Mouse (Mus musculus): ENCODE data around the gene Pcsk5.
"Not testable (repeated sequence)": the region's sequence is repeated elsewhere in the genome, so short reads cannot be mapped to it uniquely, and the experiment has no call there.

Gene Pcsk5

DNA sequence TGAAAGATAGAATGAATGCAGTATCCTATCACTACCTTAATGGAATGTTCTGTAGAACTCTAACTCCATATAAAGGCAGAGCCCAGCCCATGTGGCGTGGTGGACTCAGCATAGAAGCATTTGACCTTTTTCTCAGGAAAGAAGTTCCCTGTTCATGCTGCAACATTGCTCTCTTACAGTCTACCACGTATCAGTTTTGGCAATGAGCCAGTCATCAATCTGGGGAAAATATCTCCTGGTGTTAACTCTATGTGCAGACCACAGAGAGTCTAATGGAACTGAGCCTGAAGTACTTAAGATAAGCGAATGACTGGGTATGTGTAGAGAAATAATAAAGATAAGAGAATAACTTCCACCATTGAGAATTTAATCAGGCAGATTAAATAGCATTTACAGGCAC, 270.2 kb downstream of the Pcsk5 start:
- DNase-seq: no peak

DNA sequence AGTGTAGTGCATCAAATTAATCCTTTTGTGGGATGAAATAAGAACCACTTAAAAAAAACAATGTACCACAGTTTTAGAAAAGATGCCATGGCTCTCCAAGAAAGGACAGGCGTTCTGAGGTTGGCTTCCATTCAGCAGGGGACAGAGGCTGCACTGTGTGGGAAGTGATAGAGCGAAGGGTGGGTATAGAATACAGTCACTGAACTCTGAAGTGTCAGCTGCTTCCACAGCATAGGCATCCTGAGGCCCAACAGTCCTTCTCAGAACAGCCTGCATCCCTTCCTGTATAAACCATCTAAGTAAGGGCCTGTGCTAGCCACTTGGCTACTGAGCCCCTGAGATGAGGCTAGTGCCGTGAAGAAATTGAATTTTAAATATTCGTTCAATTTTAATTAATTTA, 271.3 kb downstream of the Pcsk5 start:
- no peak for DNase-seq

DNA sequence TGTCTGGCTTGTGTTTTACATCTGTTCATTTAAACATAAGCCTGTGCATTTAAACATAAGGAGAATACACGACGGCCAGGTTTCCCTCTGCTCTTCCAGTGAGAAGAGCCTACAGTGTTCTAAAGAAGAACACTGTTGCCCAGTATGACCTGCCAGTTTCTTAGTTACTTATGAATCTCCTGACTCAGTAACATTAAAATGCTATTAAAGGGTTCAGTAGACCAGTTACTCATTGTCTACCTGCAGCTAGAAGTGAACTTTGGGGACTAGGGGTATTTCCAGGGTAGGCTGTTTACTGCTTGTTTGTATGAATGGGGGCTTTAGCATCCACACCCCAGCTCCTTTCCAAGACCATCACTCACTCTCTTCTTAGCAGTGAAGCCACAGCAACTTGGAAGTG, 278.7 kb downstream of the Pcsk5 start:
- DNase-seq: no peak

DNA sequence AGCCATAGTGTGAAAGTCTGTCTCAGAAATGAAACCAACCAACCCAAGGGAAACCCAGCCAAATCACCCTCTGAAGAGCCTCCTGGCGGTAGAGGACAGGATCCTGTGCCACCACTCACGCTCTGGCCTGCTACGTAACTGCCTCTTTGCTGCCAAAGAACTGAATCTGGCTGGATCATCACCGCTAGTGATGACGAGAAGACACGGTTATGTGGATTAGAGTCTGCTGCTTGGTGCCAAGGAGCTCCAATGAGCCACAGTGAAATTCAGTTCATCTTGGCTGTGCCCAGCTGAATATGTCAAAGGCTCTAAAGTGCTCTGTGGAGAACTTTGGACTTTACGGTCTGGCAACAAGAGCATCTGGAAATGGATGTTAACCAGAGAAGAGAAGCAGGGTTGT, 282.3 kb downstream of the Pcsk5 start:
- peak; percentile 45 to 50 for DNase-seq

DNA sequence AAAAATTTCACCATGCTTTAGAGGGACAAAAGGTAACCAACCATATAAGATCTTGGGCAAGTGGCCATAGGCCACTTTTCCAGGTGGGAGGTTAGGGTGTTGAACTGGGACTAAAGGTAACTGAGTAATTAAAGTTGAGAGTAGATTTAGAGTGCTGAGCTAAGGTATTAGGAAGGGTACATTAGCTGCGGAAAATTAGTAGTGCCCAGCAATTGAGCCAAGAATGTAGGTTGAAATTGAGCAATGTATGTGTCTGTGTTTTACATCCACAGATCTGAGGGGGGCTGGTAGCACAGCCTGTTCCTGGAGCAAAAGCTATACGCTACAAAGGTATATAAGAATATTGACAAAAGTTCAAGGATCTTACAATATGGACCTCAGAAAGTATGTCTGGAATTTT, 282.9 kb downstream of the Pcsk5 start:
- no peak for DNase-seq

DNA sequence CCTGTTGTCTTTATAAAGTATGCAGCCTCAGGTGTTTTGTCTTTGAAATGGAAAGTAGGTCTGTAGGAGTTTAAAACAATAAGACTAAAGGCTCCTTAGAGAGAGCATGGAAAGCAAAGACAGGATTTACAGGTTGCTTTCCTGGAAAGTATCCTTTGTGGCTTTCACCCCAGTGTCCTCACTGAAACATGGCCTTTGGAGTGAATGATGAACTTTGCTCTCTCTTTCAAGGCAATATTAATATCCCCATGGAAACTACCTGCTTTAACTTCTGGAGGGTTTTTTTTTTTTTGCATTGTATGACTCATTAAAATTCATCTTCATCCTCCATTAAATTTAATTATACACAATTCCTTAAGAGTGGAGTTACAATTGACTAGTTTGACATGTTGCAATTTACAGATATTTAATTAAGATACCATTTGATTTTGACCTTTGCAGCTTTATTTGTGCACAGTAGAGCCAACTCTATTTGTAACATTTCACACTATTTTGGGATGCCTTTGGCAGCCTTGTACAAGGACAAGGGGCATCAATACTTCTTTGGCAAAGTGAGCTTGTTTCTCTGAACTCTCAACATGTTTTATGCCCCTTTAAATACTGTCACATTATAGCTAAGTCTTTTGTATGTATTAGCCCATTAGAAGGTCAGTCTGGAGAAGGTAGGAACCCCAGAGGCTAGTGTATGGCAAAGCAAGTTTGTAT, 283.9 kb downstream of the Pcsk5 start:
- no peak for DNase-seq

DNA sequence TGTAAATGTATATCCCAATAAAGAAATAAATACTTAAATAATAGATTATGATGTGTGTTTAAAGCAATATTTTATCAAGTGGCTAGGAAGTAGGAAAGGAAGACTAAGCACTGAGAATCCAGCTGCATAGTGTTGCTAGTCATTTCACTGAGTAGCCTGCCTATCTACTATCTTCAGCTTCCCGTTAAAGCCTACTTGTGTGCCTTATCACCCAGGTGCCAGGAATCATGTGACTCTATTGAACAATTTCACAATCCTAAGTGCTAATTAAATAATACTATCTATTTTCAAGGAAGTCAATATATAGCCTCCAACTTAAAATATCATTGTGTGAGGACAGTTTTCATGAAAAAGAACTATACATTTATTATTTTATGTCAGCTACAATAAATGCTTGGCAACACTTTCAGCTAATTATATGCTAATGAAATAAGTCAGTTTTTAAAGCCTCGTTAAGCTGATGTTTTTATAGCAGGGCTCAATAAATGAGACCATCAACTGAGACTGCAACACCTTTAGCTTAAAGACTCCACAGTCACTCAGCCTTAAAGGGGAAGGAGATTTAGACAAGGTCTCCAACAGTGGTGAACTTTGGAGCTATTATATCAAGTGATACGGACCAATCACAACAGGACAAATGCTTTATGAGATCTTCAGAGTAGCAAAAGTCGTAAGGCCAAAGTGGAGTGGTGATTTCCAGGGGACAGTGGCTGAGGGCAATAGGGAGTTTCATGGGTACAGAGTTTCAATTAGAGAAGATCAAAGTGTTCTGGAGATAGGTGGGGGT, 308.5 kb downstream of the Pcsk5 start:
- DNase-seq: no peak

DNA sequence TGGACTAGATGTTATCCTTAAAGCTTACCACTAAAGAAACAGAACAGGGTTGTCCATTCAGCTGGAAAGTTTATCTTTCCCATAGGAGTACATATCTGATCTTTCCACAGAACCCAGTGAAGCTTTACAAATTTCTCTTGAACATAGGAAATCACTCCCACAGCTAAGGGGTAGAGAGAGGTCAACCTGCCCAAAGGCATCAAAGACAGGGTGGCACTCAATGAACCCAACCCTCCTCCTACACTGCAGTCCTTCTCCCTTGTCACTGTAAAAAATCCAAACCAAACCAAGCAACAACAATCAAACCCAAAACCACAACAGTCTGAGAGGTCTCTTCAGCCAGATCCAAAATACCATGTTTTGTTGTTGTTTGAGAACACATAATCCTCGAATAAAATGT, 311.9 kb downstream of the Pcsk5 start:
- no peak for DNase-seq

DNA sequence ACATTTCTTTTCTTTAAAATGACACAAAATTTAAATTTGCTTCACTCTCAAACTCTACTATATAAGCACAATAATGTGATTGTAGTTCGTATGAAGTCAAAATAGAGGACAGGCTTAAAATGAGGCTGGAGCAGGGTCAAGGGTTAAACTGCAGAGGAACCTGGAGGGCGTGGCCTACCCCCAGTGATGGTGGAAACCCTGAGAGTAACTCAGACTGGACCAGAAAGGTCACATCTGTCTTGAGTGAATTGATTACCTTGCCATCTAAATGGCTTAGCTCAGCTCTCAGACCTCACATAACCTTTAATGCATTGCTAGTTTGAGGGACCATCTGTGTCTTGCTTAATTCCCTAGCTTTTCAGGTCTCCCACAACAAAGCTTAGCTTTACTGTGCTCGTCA, 323.0 kb downstream of the Pcsk5 start:
- no peak for DNase-seq

DNA sequence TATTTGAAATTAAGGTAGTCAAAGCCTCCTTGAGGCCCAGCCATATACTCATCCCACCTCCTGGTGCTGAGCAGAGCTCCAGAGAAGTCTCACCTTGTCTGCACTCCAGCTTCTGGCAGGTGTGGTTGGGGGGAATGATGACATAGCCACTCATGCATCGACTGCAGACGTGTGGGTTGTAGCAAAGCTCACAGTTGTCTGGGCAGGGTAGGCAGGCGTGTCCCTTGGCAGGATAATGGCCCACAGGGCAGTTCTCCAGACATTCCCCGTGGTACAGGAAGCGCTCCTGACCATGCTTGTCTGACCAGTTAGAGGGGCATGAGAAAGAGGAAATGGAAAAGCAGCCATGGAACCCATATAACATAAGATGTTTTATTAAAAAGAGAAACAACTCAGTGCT, 326.1 kb downstream of the Pcsk5 start:
- peak; percentile 3 to 12 for DNase-seq

DNA sequence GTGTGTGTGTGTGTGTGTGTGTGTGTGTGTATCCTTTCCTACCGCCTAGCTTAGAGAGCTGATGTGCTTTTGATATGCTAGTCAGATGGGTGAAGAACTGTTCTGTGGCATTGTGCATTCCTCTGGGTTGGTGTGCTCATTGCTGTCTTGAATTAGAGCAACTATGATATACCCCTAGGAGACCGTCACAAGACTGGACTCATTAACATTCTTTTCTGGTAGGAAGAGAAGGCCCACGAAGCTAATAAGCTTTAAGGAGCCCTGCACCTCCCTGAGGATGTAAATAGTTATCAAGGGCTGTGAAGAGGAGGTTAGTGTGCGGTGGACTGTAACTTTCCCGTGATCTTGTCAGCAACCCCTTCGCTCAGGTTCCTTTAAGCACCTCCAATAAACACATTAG, 333.2 kb downstream of the Pcsk5 start:
- no peak for DNase-seq

DNA sequence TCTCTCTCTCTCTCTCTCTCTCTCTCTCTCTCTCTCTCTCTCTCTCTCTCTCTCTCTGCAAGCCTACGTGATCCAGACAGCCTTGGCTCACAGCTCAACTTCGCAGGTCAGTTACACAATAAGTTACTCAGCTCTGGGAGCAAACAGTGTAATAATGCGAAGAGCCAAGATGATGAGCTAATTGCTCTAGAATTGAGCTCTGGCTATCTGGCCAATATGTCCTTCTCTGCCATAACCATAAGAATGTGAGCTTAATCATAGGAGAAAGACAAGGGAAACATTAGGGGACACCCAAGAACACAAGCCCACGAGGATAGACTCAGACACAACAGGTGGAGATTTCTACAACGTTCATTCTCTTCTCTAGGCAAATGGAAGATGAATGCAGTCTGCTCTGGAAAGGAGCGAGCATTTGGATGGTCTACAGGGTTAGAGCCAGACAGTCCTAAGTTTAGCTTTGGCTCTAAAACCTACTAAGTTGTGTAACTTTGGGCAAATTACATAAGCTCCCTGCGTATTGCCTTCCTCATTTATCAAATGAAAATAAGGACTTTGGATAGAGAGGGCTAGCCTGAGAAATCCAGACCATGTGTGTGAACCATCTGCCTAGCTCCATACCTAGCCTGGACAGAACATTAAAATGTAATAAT, 338.7 kb downstream of the Pcsk5 start:
- DNase-seq: no peak

DNA sequence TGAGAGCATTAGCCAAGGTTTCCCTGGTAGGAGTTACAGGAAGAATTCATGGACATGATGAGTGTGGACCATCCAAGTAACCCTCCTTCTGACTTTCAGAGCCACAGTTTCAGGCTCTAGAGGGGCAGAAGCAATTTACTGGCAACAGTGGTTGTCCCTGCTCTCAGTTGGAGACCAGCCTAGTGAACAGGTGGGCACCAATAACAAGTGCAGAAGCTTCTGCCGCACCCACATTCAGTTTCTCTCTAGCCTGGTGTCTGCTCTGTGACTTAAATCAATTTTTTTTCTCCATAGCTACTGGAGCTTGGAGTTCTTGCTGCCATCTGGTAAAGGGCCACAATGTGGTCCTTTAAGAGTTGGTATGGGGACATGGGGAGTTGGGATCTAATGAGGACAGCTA, 341.3 kb downstream of the Pcsk5 start:
- no peak for DNase-seq

DNA sequence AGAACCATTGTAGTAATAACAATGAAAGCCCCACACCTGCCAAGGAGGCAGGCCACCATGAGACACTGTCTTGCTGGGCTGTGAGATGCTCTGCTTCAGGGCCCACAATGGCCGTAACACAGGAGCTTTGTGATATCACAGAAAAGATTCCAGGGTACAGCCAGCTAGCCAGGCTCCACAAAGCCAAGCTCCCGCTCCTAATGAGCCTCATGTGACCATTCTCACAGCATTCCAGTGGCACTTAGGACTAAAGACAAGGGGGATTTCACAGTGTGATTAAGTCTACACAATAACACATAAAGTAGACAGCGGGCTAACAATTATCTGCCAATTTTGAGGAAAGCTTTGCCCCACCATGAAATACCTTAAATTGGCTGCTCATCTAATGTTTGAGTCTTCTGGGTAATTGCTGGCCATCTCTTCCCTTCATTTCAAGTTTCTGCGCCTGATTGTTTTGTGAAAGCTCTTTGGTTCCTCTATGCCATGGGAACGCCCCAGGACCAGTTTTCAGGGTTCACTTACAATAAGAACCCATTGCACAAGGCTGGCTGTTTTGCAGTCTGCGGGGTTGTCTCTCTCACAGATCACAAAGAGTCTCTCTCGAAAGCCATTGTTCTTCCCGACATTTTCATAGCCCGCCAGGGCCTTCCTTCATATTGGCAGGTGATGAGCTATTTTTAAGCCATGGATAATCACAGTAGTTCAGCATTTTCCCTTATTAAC, 345.4 kb downstream of the Pcsk5 start:
- no peak for DNase-seq

DNA sequence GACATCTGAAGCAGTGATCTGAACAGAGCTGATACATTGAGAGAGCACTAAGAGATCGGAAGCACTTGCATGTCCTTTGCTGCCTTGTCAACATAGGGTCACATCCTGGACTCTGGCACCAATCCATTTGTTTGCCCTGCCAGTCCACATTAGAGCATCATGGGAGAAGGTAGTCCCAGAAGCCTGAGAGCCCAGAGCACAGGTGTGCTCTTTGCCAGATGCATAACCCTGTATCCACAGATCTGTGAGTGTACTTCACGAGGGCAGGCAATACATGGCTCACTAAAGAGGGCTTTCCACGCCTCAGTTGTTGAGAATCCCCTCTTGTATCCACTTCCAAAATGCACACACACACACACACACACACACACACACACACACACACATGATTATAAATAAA, 346.1 kb downstream of the Pcsk5 start:
- no peak for DNase-seq

DNA sequence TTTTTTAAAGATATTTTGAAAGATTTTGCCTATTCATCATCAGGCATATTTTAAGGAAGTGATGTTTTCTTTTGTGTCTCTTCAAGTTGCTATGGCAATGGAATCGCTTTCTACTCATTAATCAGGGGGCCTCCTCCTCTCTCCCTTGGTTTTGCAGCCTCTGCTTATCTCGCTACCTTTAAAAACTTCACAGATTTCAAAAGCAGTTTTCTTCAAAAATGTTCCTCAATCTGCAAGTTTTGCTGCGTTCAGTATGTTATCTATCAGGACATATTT, 347.6 kb downstream of the Pcsk5 start:
- DNase-seq: no peak

DNA sequence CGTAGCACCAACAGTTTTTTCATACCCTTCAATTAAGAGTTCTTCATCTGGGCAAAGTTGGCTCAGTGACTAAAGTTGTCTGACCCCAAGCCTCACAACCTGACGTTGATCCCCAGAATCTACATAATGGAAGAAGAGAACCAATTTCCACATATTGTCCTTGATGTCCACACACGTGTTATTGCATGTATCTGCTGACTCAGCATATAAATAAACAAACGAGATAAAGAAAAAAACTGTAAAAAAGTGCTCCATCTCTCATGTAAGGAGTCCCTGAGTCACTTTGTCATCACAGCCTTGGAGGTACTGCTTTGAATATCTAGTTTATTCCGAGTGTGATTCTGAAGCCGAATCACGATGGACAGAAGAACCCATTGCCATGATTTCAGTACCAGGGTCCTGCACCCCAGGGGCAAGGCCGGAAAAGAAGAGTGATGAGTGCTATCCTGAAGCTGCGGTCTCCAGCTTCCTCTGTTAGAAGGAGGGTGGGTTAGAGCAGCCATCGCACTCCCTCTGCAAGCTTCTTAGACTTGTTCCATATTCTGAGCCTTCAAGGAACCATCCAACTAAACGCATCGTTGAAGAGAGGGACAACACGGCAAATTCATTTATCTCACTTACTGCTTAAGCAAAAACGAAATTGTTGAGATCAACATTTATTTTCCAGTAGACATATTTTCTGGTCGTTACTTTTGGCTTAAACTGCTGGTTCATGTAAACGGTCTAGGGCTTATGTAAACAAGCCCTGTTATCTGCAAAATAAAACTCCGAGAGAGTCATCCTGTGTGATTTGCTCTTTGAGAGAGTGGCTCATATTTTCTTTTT, 348.2 kb downstream of the Pcsk5 start:
- DNase-seq: no peak

DNA sequence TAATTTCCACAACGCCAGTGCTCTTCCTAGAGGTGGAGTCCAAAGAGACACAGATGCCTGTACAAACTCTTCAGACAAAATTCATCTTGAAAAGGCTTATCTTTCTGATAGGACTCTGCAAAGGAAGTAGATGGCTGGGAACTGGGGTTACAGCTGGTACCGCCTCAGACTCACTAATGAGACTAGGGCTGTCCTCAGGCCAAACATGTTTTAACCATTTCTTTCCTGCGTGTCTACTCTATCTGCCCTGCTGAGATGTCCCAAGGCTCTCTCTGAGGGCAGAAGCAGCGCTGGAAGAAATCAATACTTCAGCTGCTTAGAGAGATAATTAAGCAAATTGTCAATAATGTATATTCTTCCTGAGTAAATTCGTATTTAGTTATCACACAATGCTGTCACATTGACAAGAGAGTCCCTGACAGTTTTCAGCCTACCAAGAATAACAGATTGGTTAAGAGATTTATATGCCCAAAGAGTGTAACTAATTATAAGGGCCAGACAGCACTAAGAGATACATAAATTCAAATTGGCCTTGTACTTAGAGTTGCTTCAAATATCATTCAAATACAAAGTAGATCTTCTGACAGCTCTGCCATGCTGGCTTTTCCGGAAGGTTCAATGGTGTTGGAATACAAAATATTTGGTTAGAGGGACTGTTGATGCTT, 355.2 kb downstream of the Pcsk5 start:
- DNase-seq: no peak

DNA sequence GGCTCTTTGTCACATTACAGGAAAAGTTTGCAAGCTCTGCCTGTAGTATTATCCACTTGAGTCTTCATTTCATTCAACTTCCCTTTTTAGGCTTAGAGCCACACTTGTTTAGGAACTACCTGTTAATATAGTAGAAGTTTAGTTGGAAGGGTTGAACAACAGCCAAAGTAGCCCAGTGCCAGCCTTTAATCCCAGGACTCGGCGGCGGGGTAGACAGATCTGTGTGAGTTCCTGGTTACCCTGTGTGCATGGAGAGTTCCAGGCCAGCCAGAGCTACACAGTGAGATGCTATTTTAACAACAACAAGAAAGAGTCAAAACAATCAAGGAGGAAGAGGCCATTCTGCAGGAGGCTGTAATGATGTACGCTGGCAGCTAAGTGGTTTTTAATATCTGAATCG, 358.0 kb downstream of the Pcsk5 start:
- no peak for DNase-seq

DNA sequence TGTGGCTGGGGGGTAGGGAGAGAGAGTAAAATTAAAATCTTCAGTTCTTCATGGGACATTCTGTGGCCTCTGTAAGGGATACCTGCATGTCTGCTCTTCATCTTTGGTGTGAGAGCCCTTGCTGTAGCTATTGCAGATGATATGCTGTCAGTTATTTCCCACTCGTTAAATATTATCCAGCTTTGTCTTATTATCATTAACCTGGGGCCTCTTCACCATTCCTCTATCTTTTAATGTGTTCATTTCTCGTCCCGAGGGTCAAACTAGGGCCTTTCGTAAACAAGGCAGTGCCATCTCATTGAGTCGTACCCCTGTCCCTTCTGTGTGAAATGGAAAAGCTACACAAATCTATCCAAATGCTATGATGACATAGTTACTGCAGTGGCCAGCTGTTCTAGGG, 361.4 kb downstream of the Pcsk5 start:
- DNase-seq: no peak

DNA sequence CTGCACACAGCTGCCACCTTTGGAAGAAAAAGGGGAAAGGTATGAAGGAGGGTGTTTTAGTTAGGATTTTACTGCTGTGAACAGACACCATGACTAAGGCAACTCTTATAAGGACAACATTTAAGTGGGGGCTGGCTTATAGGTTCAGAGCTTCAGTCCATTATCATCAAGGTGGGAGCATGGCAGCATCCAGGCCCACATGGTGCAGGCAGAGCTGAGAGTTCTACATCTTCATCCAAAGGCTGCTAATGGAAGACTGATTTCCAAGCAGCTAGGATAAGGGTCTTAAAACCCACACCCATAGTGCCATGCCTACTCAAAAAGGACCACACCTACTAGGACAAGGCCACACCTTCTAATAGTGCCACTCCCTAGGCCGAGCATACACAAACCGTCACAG, 364.3 kb downstream of the Pcsk5 start:
- DNase-seq: not testable (repeated sequence)

DNA sequence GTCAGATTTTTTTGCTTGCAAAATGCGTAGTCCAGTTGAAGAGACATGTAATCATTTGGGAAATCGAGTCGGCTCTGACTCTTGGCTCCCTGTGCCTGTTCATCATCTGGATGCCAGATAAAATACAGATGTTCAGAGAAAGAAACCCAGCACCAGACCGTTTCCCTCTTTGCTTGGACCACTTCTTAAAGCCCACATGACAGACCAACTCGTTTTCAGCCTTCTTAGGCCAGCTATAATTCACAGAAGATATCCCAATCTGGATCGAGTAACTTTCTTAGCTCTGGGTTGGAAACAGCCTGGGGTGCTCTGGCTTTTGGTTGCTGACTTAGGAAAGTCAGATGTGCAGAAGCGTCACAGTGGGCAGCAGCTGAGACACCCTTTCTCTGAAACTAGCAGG, 365.6 kb downstream of the Pcsk5 start:
- DNase-seq: no peak
